Mouse (Mus musculus) spleen, postnatal 14 days (tissue): ENCODE data around the gene Miip.
A peak's percentile ranks its signal among the peaks of the same experiment; 100 is the strongest.
"Not testable (repeated sequence)": the region's sequence is repeated elsewhere in the genome, so short reads cannot be mapped to it uniquely, and the experiment has no call there.

Experiments used
- DNase-seq, 2 experiments: peaks; one replicate each; pipeline ENCODE4 v3.0.0; 2021 to 2022; ENCODE audit warnings: low spot score in 2 of 2

The Miip gene

DNA sequence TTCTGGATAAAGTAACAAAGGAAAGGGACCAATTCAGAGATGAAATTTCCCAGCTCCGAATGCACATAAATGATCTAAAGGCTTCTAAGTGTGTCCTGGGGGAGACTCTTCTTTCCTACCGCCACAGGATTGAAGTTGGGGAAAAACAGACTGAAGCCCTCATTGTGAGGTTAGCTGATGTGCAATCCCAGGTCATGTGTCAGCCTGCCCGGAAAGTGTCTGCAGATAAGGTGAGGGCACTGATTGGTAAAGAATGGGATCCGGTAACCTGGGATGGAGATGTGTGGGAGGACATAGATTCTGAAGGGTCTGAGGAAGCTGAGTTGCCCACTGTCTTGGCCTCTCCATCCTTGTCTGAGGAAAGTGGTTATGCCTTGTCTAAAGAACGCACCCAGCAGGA lies 622 bp upstream of the Miip start:
- DNase-seq = no peak

DNA sequence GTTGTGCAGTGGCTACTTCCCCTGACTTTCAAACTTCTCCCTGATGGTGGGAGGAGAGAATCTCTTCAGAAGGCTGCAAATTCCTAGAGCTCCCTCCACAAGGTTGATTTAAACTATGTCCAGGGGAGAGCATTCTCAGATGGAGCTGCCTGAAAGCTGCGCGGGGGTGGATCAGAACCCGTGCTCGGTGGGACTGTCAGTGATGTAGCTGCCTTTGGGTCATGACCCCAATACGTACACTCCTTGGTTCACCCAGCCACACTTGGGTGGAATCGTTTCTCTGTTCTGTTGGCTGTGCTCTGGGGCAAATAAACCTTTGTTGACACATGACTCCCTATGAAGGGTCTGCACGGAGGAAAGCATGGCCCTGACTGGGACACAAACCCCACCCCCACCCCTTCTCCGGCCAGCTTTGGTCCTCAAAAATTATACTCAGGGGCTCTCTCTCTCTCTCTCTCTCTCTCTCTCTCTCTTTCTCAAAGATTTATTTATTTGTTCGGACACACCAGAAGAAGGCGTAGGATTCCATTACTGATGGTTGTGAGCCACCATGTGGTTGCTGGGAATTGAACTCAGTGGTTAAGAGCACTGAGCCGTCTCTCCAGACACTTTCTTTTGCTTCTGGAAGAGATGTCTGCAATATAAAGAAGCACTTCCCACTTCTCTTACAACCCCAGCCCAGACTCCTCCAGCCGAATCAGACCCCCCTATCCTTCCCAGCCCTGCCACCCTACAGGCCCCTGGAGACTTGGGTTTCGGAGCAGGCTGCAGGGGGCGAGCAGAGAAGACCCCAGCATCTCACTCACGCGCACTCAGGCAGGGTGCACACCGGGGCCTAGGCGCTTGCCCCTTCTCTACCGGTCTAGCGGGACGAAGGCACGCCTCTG lies 810 bp downstream of the Miip start:
- no peak for DNase-seq

DNA sequence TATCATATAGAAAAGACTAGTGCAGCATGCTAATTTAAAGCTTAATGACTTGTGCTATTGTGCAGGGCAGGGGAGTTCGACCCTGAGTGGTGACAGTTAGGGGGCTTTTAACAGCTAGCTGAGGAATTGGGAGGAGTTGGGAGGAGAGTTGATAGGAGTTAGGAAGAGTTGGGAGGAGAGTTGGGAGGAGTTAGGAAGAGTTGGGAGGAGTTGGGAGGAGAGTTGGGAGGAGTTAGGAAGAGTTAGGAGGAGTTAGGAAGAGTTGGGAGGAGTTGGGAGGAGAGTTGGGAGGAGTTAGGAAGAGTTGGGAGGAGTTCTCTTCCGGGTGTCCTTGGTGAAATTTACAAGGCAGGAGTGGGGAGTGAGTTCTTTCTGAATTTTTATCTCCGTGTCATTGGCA lies 1.8 kb downstream of the Miip start:
- DNase-seq = not testable (repeated sequence)

DNA sequence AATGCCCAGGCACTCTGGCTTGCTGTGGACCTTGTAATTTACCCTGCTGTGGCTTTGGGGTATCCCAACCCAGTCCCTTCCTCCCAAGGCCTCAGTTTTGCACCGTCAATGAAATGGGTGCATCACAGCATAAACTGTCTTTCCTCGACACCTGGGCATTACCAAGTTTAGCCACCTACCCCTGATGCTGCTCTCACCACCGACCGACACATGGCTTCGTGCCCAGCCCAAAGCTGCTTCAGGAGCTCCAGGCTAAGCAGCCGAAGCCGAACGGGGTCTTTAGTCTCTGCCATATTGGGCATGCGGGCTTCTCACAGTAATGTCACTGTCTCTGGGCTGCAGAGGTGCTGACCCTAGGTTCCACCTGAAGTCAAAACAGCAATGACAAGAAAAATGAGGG lies 2.6 kb downstream of the Miip start:
- DNase-seq = no peak

DNA sequence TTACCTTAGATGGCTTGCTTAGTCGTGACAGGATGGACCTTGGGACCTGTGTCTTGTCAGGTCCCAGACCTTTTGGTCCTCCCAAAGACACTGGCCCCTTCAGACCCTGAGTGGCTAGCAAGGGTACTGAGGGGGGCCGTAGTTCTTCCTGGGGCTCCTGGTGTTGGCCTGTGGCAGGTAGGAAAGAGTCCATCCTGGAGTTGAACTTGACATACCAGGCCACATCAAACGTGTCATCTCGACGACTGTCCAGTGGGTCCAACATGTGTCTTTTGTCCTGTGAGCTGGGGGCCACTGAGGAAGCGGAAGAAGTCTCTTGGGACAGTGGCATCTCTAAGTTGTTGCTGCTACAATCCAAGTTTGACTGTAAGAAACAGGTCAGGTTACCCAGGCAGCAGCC lies 3.0 kb downstream of the Miip start:
- DNase-seq = no peak

DNA sequence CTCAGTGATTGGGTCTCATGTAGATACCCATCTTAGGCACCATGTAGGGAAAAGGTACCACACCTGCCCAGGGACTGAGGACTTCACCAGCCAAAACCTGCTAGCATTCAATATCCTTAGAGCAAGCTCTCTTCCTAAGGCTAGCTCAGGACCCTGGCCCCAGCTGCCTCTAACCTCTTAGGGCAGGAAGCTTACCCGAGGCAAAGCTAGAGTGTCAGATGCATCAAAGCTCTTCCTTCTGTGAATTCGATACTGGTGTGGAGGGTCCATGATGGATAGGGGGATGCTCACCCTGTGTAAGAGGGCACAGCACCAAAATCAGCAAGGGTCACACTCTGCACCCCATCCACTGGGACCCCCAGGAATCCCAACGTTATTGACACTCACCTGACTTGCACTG lies 6.6 kb downstream of the Miip start:
- no peak for DNase-seq

DNA sequence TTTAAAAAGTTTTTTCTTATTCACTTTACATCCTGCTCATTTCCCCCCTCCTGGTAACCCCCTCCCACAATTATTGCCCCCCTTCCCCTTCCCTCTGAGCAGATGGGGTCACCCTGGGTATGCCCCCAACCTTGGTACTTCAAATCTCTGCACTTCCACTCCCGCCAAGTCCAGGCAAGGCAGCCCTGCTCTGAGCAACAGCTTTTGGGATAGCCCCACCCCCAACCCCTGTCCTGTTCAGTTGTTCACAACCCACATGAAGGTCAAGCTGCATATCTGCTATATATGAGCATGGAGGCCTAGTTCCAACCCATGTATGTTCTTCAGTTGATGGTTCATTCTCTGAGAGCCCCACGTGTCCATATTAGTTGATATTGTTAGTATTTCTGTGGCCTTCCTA lies 17.8 kb downstream of the Miip start:
- no peak for DNase-seq

DNA sequence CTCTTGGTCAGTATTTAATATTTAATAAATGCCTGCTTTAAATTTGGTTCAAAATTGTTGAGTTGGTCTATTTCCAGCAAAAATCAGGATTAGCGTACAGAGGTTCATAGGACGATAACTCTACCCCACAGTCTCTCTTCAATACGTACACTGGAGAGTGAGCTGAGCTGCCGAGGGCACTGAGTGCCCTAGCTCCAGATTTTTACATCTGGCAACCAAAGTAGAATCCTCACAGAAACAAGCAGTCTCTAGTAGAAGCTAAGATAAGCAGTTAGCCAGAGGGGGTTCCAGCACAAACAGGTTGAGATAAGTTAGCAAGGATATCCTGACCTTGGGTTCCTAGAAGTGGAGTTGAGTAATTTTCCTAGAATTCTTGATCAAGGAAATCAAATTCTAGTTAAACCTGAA lies 20.0 kb downstream of the Miip start:
- DNase-seq = no peak

DNA sequence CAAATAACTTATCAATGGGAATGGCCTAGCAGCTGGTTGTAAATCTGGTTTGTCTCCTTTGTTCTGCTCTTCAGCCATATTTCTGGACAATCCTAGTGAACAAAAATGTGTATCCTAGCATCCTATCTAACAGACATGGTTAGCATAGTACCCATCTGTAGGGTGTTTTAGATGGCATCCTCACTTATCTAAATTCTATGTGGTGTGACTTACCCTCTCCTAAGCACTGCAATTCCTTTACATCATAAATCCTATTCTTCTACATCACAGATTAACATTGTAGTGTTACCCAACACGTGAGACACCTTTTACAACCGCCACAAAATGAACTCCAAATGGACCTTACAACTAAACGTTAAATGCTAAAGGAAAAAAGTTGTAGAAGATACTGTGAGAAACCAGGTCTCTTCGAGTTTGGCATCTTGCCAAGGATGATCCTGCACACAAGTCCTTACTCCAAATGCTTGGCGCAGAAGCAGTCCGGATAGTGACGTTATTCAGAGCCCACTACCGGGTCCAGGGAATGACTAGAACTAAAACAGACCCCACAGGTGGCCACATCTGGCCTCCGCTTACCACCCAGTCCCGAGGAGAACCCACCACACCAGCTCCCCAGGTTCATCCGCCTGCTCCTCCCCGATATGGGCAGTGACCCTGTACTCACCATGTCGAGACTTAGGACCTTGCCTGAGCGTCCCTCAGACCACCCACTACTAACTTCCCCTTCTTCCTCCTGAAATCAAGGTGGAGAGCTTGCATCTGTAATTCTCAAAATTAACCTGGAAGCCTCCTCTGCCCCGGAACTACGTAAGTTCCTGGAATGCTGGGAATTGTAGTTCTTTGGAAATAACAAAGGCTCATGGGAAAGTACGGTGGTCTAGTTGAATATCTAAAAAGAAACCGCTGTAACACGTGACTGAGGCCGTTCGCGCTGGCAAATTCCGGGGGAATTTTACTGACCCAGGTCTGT lies 20.7 kb downstream of the Miip start, which contains the start of gene Zfp933:
Zfp933 (minus strand) TSS at position 753 of the 970 bp plus-strand sequence.
- peak in 1 of 2 experiments; percentile 31 for DNase-seq

DNA sequence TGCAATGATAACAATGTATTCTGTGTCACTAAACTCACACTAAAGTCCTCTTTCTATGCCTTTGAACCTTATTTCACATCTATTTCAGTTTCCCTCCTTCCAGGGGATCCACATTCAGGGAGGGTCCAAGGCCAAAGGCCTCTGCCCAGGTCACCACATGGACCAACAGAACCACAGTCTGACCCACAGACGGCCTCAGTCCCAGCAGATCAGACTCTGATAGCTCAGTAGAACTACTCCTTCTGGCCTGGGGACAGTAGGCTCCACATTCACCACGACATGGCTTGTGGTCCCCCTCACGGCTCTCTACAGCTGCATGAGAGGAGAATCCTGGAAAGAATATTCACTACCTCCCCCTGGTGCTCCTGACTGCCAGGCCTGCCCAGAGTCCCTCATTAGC lies 25.7 kb downstream of the Miip start:
- no peak for DNase-seq

DNA sequence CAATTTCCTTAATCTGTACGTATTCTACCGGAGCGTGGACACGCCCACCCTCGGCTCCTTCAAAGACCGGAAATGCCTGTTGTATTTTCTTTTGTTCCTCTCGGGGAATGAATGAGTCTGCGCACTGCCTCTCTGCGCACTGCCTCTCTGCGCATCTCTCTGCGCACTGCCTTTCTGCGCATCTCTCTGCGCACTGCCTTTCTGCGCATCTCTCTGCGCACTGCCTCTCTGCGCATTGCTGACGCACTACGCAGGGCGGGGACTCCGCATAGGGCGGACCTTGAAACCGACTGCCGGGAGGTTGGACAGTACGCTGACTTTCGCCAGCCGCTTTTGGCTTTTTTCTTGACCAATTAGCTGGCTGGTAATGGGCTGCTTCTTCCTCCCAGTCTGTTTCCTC lies 29.3 kb downstream of the Miip start:
- peak; percentile 19 to 44 for DNase-seq

DNA sequence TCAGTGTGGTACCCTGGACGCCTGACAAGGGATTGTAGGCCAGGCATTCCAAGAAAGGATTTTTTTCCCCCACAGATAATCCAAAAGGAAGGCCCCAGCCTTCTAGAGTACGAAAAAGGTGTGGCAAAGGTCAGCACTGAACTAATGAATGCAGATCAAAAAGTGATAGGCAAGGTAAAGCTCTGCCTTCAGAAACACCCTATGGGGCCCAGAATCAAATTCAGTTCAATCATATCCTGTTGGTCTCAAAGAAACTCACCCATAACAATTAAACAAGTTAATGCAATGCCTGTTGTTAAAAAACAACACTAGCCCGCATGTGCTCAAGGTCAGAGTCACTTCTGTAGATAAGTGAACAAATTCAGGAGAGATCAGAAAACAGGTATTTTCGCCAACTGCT lies 44.2 kb downstream of the Miip start:
- DNase-seq = no peak

DNA sequence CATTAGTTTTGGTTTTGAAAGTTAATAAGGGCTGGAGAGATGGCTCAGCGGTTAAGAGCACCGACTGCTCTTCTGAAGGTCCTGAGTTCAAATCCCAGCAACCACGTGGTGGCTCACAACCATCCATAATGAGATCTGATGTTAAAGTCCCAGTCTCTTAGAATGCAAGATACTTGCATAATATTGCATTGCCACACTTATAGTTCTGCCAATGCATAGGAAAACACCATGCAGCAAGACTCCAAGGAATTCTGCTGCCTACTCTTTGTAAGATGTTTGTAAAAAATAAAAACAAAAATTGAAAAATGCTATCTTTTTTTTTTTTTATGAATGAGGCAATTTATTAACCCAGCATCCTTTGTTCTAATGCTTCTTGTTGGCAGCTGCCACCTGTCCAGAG lies 47.2 kb downstream of the Miip start:
- not testable (repeated sequence) for DNase-seq

DNA sequence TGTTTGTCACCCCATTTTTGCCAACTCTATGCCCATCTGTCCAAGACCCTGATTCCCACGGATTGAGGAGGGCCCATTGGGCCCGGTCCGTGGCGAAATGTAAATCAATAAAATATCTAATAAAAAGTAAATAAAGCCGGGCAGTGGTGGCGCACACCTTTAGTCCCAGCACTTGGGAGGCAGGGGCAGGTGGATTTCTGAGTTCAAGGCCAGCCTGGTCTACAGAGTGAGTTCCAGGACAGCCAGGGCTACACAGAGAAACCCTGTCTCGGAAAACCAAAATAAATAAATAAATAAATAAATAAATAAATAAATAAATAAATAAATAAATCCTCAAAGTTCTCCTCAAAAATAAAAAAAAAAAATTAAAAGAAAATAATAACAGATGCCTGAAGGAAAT lies 49.0 kb downstream of the Miip start:
- not testable (repeated sequence) for DNase-seq

DNA sequence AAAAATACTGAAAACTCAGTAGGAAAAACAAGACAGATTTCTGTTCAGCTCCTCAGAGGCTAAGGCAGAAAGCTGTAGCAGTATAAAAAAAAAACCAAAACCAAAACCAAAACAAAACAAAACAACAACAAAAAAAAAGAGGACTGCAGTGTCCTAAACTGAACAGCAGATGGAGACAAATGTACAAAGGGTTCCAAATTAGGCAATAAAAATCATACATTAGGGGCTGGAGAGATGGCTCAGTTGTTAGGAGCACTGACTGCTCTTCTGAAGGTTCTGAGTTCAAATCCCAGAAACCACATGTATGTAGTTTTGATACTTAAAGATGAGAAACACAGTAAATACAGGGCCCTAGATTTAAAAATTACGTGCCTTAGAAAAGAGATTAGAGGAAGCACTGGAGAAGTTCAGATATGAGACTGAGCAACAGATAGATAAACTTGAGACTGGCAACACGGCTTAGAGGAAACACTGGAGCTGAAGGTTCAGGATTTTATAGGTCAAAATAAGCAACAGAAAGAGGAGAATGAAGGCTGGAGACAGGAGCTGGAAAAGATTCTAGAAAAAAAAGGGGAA lies 53.9 kb downstream of the Miip start:
- no peak for DNase-seq

DNA sequence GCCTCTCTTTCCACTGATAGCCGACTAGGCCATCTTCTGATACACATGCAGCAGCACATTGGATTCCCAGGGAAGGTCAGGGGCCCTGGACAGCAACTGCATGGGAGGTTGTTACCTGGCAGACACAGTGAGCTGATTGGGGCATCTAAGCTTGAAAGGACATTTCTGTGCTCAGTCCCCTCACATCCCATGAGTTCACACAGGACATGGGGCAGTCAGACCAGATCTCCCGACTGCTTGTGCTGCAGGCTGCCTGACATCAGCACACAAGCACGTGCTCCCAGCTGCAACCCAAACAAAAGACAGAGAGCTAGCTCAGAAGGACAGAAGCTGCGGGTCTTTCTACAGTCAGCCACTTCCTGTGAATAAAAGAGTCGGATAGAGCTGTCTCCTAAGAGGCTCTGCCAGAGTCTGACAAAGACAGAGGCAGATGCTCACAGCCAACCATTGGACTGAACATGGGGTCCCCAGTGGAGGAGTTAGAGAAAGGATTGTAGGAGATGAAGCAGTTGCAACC lies 55.3 kb downstream of the Miip start:
- no peak for DNase-seq
